Mouse (Mus musculus) ES-E14 (cell line): ENCODE measurements around the gene Zfp423. TPM values are rescaled to one million over a fixed set of nuclear protein-coding genes. Genes with fewer than 3 reads are reported as not detected.

Source experiments
- DNase-seq: peaks from one replicate; pipeline ENCODE4 v3.0.0-alpha.2; 2013; ENCODE audit warnings: low read depth, low spot score
- H3K27ac ChIP-seq: 2 replicates; pipeline ENCODE4 v1.5.1; 2012; ENCODE audit warnings: low read depth, mild to moderate bottlenecking, low read length, moderate library complexity, mixed read lengths; ENCODE audit not compliant: poor library complexity, insufficient read depth, severe bottlenecking
- H3K36me3 ChIP-seq: 2 replicates; pipeline ENCODE4 v1.6.1; 2012; ENCODE audit warnings: mild to moderate bottlenecking, low read length, moderate library complexity, mixed read lengths; ENCODE audit not compliant: control insufficient read depth, poor library complexity, insufficient read depth, severe bottlenecking
- H3K4me1 ChIP-seq, 2 experiments: fragments of 150-350 bp in 1 of 2; sonication (generic) in 1 of 2; 2 replicates each; pipeline ENCODE4 v1.6.1; 2012; ENCODE audit warnings: low read length in 2 of 2, mild to moderate bottlenecking in 1 of 2, mixed read lengths in 1 of 2; ENCODE audit not compliant: control insufficient read depth in 2 of 2, insufficient read depth in 2 of 2, poor library complexity in 1 of 2
- H3K4me3 ChIP-seq, 2 experiments: fragments of 150-350 bp in 1 of 2; sonication (generic) in 1 of 2; 2 replicates each; pipeline ENCODE4 v1.5.1; 2012; ENCODE audit warnings: low read length in 2 of 2, low read depth in 1 of 2, mild to moderate bottlenecking in 1 of 2, mixed read lengths in 1 of 2; ENCODE audit not compliant: insufficient read depth in 1 of 2, poor library complexity in 1 of 2, severe bottlenecking in 1 of 2
- H3K9ac ChIP-seq: 2 replicates; pipeline ENCODE4 v1.6.1; 2012; ENCODE audit warnings: low read depth, mild to moderate bottlenecking, low read length, mixed read lengths; ENCODE audit not compliant: poor library complexity, insufficient read depth, severe bottlenecking
- H3K9me3 ChIP-seq: fragments of 150-350 bp; sonication (generic); 2 replicates; pipeline ENCODE4 v1.6.1; 2012; ENCODE audit warnings: low read depth, mild to moderate bottlenecking, low read length; ENCODE audit not compliant: control insufficient read depth, insufficient read depth
- CHD2 ChIP-seq: IDR thresholded peaks from 2 replicates; pipeline ENCODE4 v1.6.1; 2014; ENCODE audit warnings: mild to moderate bottlenecking, low read depth, low read length, inconsistent platforms
- HCFC1 ChIP-seq: IDR thresholded peaks from 2 replicates; pipeline ENCODE4 v1.6.1; 2012; ENCODE audit warnings: low read length, inconsistent platforms, borderline replicate concordance; ENCODE audit not compliant: insufficient read depth
- MAFK ChIP-seq: IDR thresholded peaks from 2 replicates; pipeline ENCODE4 v1.6.1; 2014; ENCODE audit warnings: mild to moderate bottlenecking, low read depth, low read length, inconsistent platforms; ENCODE audit not compliant: insufficient read depth
- ZC3H11A ChIP-seq: IDR thresholded peaks from 2 replicates; pipeline ENCODE4 v1.6.1; 2012; ENCODE audit warnings: low read depth, mild to moderate bottlenecking, inconsistent platforms, low read length, borderline replicate concordance
- ZNF384 ChIP-seq: IDR thresholded peaks from 2 replicates; pipeline ENCODE4 v1.6.1; 2012; ENCODE audit warnings: low read depth, low read length, inconsistent platforms
- in situ Hi-C, 2 experiments: fragments of 600-800 bp; cut with MboI; formaldehyde crosslinking; loops; one replicate each; pipeline ENCODE4 v1.15.1; 2025; ENCODE audit warnings: low sequenced_read_pairs in 2 of 2, inconsistent platforms in 1 of 2; ENCODE audit not compliant: unreplicated experiment in 2 of 2
- total RNA-seq: library from RNA; depleted of rRNA; stranded (reverse); fragments of 300-350 nt; gene quantifications from 2 replicates; pipeline ENCODE4 v1.2.3, GENCODE M21; 2012

The Zfp423 gene
- total RNA-seq, 1 experiment: 23.2 TPM

DNA sequence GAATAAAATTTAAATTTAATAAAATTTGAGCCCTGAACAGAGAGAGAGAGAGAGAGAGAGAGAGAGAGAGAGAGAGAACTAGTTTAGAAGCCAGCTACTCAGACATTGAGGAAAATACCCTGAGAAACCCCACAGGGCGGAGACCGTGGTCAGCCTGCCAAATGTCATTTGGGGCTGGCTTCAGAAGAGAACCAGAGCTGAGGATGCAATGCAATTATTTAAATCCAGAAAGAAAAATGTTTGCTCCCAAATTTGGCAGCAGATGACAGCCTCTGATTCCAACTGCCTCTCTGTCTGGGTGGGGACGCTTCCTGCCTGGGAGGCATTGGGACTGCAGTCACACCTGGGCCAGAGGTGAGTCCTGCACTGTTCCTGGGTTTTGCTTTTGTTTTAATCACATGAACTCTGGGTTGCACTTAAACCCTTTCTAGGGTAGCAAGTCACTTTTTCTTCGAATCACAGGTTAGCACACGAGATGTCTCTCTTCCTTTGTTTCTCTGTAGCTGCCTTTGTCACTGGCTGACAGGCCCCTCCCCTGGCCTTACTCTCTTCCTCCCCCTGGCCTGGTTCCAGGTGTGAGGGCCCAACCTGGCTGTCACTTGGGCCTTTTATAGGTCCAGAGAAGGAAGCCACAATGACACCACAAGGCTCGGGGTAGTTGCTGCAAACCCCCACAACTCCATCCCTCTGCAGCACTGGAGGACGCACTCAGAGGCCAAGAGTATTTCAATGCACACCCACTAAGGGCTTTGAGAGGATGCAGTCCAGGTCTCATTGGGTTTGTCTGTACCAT, 33.1 kb downstream of the Zfp423 start:
- DNase-seq: no peak
- Histone ChIP-seq H3K4me3 (no peak overlapping the region), H3K9me3 (no peaks in the 10 kb centered on the region), H3K9ac (no peak overlapping the region), H3K36me3 (no peaks in the 10 kb centered on the region), H3K27ac (no peak overlapping the region), H3K4me1 (peaks cover 2 to 17% of the 10 kb centered on the region in 2 experiments; a peak in 2 of 4 replicates)
- in situ Hi-C loops: no loop called here
- no peak for TF ChIP-seq HCFC1
- TF ChIP-seq ZNF384: no peak
- no peak for TF ChIP-seq ZC3H11A
- no peak for TF ChIP-seq MAFK
- no peak for TF ChIP-seq CHD2

DNA sequence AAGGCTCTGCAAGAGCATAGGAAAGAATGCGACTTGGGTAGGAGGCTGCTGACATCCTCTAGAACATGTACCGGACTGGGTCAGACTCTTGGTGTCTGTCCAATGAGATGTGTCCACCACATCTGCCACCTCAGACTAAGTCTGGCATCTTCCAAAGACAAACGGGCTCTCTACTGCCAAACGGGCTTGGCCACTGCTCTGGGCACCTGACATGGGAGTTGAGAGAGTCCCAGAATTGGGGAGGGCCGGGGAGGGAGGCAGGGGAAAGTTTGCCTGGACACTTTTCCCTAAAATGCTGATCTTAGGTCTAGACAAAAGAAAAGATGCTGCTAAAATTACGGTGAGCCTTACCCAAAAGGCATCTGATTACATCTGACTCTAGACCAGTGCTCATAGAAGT, 36.5 kb downstream of the Zfp423 start:
- H3K36me3 ChIP-seq: no peaks in the 10 kb centered on the region
- no peak overlapping the region for H3K27ac ChIP-seq
- TF ChIP-seq HCFC1: no peak
- TF ChIP-seq MAFK: no peak
- no peak for TF ChIP-seq ZNF384
- TF ChIP-seq CHD2: no peak
- TF ChIP-seq ZC3H11A: no peak
- H3K9ac ChIP-seq: no peak overlapping the region
- DNase-seq: no peak
- in situ Hi-C loops: no loop called here
- H3K4me1 ChIP-seq: peaks cover 2 to 12% of the 10 kb centered on the region in 2 experiments; a peak in 2 of 4 replicates
- no peak overlapping the region for H3K4me3 ChIP-seq
- H3K9me3 ChIP-seq: no peaks in the 10 kb centered on the region

DNA sequence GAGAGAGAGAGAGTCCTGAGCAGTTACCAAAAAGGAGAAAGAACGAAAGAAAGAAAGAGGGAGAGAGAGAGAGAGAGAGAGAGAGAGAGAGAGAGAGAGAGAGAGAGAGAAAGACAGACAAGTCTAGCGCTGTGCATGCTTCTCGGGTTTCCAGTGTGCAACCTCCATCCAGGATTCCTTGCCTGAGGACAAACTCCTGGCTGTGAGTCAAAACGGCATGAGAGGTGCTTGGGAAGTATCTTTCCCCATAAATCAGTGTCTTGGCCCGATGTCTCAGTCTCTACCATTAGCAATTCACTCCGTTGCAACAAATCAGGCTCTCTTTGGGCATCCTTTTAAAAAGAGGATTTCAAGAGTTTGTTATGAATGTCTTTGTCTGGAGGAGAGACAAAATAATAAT, 36.9 kb downstream of the Zfp423 start:
- DNase-seq: no peak
- H3K9ac ChIP-seq: no peak overlapping the region
- no peak for TF ChIP-seq ZC3H11A
- no peak for TF ChIP-seq ZNF384
- H3K27ac ChIP-seq: no peak overlapping the region
- H3K36me3 ChIP-seq: no peaks in the 10 kb centered on the region
- peaks cover 2 to 11% of the 10 kb centered on the region in 2 experiments; a peak in 2 of 4 replicates for H3K4me1 ChIP-seq
- no peaks in the 10 kb centered on the region for H3K9me3 ChIP-seq
- no peak overlapping the region for H3K4me3 ChIP-seq
- in situ Hi-C loops: no loop called here

DNA sequence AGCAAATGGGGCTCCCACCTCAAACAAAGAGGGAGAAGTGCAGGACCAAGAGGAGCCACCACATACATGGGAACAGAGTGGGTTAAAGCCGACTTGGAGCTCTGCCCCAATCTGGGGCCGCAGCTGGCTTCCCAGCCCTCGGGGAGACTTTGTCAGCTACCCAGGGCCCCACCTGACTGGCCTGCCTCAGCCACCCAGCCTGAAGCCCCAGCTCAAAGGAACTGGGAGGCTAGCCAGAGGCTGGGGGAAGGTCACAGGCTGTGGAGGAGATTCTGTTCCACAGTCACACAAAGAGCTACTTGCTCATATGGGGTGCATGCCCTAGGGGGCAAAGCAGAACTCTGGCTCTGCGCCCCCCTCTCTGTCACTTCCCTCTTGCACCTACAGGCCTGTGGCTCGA, 41.4 kb downstream of the Zfp423 start:
- TF ChIP-seq ZC3H11A: no peak
- no peak for TF ChIP-seq HCFC1
- no peak for TF ChIP-seq MAFK
- no peak for TF ChIP-seq CHD2
- no peak for TF ChIP-seq ZNF384
- Histone ChIP-seq H3K4me1 (peaks cover 3 to 16% of the 10 kb centered on the region in 2 experiments; a peak in 2 of 4 replicates), H3K9me3 (no peaks in the 10 kb centered on the region), H3K9ac (no peak overlapping the region), H3K4me3 (no peak overlapping the region), H3K36me3 (no peaks in the 10 kb centered on the region), H3K27ac (no peak overlapping the region)
- in situ Hi-C loops: no loop called here
- DNase-seq: no peak

DNA sequence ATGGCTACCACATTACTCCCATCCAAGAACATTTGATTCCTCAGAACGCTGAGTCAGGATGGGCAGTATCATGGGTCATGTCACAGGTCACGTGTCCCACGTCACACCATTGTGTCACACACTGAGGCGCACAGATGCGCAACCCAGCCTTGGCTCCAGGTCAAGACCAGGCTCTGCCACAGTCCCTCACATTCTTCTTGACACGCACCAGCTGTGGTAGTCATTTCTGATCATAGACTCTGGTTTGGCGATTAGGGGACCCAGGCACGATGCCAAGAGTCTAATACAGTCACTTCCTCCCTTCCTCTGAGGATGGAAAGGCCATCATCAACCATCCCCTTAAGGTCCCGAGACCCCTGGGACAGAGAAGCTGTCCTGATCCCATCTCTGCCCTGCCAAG, 43.6 kb downstream of the Zfp423 start:
- Histone ChIP-seq H3K36me3 (no peaks in the 10 kb centered on the region), H3K9ac (no peak overlapping the region), H3K27ac (no peak overlapping the region), H3K4me3 (no peak overlapping the region), H3K9me3 (no peaks in the 10 kb centered on the region), H3K4me1 (peaks cover 4 to 17% of the 10 kb centered on the region in 2 experiments; a peak in 3 of 4 replicates)
- in situ Hi-C loops: no loop called here
- no peak for DNase-seq
- TF ChIP-seq MAFK (0 out of 2 replicates have a peak, but pooled peaks have one; percentile 19), ZNF384 (no peak)
